Mouse (Mus musculus): ENCODE results near the gene Gm4216. TPM values are rescaled to one million over a fixed set of nuclear protein-coding genes. Genes with fewer than 3 reads are reported as not detected.
"Not testable (repeated sequence)": the region's sequence is repeated elsewhere in the genome, so short reads cannot be mapped to it uniquely, and the experiment has no call there.

Gene Gm4216
- not detected in 2 replicates for polyA plus RNA-seq (2014; fragmentation: Nextera tagmentation; extraction: Ambion mirVana)

DNA sequence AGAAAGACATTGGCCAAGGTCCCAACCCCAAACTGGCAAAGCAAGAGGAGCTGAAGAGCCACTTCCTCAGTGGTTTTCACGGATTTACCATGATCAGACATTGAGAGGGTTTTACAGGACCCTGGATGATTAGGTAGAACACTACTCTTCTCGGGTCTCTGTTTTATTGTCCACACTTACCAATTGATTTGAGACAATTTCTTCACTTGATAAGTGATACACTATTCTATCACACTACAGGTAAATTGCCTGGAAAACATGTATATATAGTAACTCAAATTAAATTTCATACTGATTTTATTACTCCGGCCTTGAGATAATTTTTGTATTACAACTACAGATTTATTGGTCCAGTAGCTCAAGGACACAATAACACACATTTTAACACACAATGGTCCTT lies at the start of gene Gm4216:
Gm4216 (minus strand) TSS at position 101 of the 400 bp plus-strand sequence.
- not testable (repeated sequence) for H3K4me2 ChIP-seq (ENCODE audit: low read depth, severe bottlenecking); H3K36me3 ChIP-seq (ENCODE audit: control insufficient read depth, insufficient read depth, low read length); H3K27me3 ChIP-seq (ENCODE audit: control insufficient read depth, insufficient read depth, low read length); DNase-seq (ENCODE audit: low spot score); H3K4me3 ChIP-seq (ENCODE audit: low read depth, low read length); ATAC-seq (ENCODE audit: insufficient number of reproducible peaks, low FRiP score, low TSS enrichment, low read depth); H3K4me1 ChIP-seq (ENCODE audit: control insufficient read depth, insufficient read depth, low read length); H3K9me3 ChIP-seq (ENCODE audit: control insufficient read depth, low read length); H3K9ac ChIP-seq (ENCODE audit: low read length); H3K27ac ChIP-seq (replicated peaks; ENCODE audit: low read depth, low read length)
- WGBS, result no CpG with 5 or more reads among the region's 3 CpGs

DNA sequence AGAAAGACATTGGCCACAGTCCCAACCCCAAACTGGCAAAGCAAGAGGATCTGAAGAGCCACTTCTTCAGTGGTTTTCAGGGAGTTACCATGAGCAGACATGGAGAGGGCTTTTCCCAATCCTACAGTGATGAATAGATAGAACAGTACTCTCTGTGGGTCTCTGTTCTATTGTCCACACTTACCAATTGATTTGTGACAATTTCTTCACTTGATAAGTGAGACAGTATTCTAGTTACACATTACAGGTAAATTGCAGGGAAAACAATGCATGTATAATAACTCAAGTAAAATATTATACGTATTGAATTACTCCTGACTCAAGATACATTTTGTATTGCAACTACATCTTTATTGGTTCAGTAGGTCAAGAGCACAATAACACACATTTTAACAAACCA lies 47.6 kb upstream of the Gm4216 start, which contains the start of gene Gm8720:
Gm8720 (minus strand) TSS at position 101 of the 400 bp plus-strand sequence.
- not testable (repeated sequence) for H3K36me3 ChIP-seq (ENCODE audit: control insufficient read depth, insufficient read depth, low read length); H3K4me2 ChIP-seq (ENCODE audit: low read depth, severe bottlenecking); H3K27ac ChIP-seq (replicated peaks; ENCODE audit: low read depth, low read length); H3K9ac ChIP-seq (ENCODE audit: low read length); H3K27me3 ChIP-seq (ENCODE audit: control insufficient read depth, insufficient read depth, low read length); H3K9me3 ChIP-seq (ENCODE audit: control insufficient read depth, low read length); H3K4me3 ChIP-seq (ENCODE audit: low read depth, low read length); ATAC-seq (ENCODE audit: insufficient number of reproducible peaks, low FRiP score, low TSS enrichment, low read depth); H3K4me1 ChIP-seq (ENCODE audit: control insufficient read depth, insufficient read depth, low read length); DNase-seq (ENCODE audit: low spot score)
- no CpG with 5 or more reads among the region's 1 CpGs for WGBS

DNA sequence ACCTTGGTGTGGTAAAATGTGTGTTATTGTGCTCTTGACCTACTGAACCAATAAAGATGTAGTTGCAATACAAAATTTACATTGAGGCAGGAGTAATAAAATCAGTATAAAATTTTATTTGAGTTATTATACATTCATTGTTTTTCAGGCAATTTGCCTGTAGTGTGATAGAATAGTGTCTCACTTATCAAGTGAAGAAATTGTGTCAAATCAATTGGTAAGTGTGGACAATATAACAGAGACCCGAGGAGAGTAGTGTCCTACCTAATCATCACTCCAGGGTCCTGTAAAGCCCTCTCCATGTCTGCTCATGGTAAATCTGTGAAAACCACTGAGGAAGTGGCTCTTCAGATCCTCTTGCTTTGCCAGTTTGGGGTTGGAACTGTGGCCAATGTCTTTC lies 35.5 kb upstream of the Gm4216 start, which contains the start of gene Vmn1r163:
Vmn1r163 (plus strand) TSS at position 301 of the 400 bp plus-strand sequence.
- not testable (repeated sequence) for H3K4me1 ChIP-seq (ENCODE audit: control insufficient read depth, insufficient read depth, low read length); H3K9ac ChIP-seq (ENCODE audit: low read length); H3K36me3 ChIP-seq (ENCODE audit: control insufficient read depth, insufficient read depth, low read length); ATAC-seq (ENCODE audit: insufficient number of reproducible peaks, low FRiP score, low TSS enrichment, low read depth); H3K27me3 ChIP-seq (ENCODE audit: control insufficient read depth, insufficient read depth, low read length); DNase-seq (ENCODE audit: low spot score); H3K9me3 ChIP-seq (ENCODE audit: control insufficient read depth, low read length); H3K27ac ChIP-seq (replicated peaks; ENCODE audit: low read depth, low read length); H3K4me2 ChIP-seq (ENCODE audit: low read depth, severe bottlenecking); H3K4me3 ChIP-seq (ENCODE audit: low read depth, low read length)
- no CpG with 5 or more reads among the region's 1 CpGs for WGBS

- H3K27ac ChIP-seq (replicated peaks; ENCODE audit: low read depth, low read length); H3K4me1 ChIP-seq (ENCODE audit: control insufficient read depth, insufficient read depth, low read length); DNase-seq (ENCODE audit: low spot score); H3K4me2 ChIP-seq (ENCODE audit: low read depth, severe bottlenecking); H3K36me3 ChIP-seq (ENCODE audit: control insufficient read depth, insufficient read depth, low read length); H3K27me3 ChIP-seq (ENCODE audit: control insufficient read depth, insufficient read depth, low read length); H3K9ac ChIP-seq (ENCODE audit: low read length); H3K9me3 ChIP-seq (ENCODE audit: control insufficient read depth, low read length); H3K4me3 ChIP-seq (ENCODE audit: low read depth, low read length); ATAC-seq (ENCODE audit: insufficient number of reproducible peaks, low FRiP score, low TSS enrichment, low read depth): not testable (repeated sequence)
- WGBS, result no CpG with 5 or more reads among the region's 5 CpGs
Observed at GRCm38 (mm10) chr7:22984573-22984972, 35.1 kb downstream of the Gm4216 start, which contains the start of gene Gm4214. Gm4214 (minus strand) TSS chr7:22984673.

Other genes starting within 250 kb of the Gm4216 start
- gene Vmn1r158, start 229.1 kb downstream of the Gm4216 start, polyA plus RNA-seq (2014; fragmentation: Nextera tagmentation; extraction: Ambion mirVana), result not detected in 2 replicates
- gene Vmn1r159, start 176.3 kb downstream of the Gm4216 start, polyA plus RNA-seq (2014; fragmentation: Nextera tagmentation; extraction: Ambion mirVana), result not detected in 2 replicates
- not detected in 2 replicates for gene Vmn1r160, start 148.7 kb downstream of the Gm4216 start, polyA plus RNA-seq (2014; fragmentation: Nextera tagmentation; extraction: Ambion mirVana)
- gene Gm4214, start 35.2 kb downstream of the Gm4216 start, polyA plus RNA-seq (2014; fragmentation: Nextera tagmentation; extraction: Ambion mirVana), result not detected in 2 replicates
- gene Vmn1r163, start 35.6 kb upstream of the Gm4216 start, polyA plus RNA-seq (2014; fragmentation: Nextera tagmentation; extraction: Ambion mirVana), result not detected in 2 replicates
- not detected in 2 replicates for gene Gm8720, start 47.5 kb upstream of the Gm4216 start, polyA plus RNA-seq (2014; fragmentation: Nextera tagmentation; extraction: Ambion mirVana)
- not detected in 2 replicates for gene Gm10662, start 124.6 kb upstream of the Gm4216 start, polyA plus RNA-seq (2014; fragmentation: Nextera tagmentation; extraction: Ambion mirVana)
- gene Vmn1r165, start 197.4 kb upstream of the Gm4216 start, polyA plus RNA-seq (2014; fragmentation: Nextera tagmentation; extraction: Ambion mirVana), result not detected in 2 replicates
- not detected in 2 replicates for gene Vmn1r166, start 231.8 kb upstream of the Gm4216 start, polyA plus RNA-seq (2014; fragmentation: Nextera tagmentation; extraction: Ambion mirVana)